Mouse (Mus musculus) liver, adult 2 months (tissue): ENCODE results near the gene Gata1.
"Not testable (repeated sequence)": the region's sequence is repeated elsewhere in the genome, so short reads cannot be mapped to it uniquely, and the experiment has no call there.

Experiments
- CTCF ChIP-seq: fragments of 200-500 bp; IDR thresholded peaks from 2 replicates; pipeline ENCODE4 v1.5.1; 2011; ENCODE audit warnings: low read depth, low read length, control low read depth
- POLR2A ChIP-seq: fragments of 200-500 bp; IDR thresholded peaks from 2 replicates; pipeline ENCODE4 v1.6.1; 2011; ENCODE audit warnings: low read length, control low read depth; ENCODE audit not compliant: insufficient read depth; ENCODE audit errors: extremely low read depth

DNA sequence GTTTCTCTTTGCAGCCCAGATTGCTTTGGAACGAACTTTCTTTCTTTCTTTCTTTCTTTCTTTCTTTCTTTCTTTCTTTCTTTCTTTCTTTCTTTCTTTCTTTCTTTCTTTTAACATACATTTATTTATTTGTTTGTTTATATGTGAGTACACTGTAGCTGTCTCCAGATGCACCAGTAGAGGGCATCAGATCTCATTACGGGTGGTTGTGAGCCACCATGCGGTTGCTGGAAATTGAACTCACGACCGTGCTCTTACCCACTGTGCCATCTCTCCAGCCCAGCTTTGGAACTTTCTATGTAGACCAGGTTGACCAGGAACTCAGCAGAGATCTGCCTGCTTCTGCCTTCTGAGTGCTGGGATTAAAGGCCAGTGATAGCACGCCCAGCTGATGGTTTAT, 59.9 kb downstream of the Gata1 start:
- TF ChIP-seq CTCF, POLR2A: not testable (repeated sequence)
